Mouse (Mus musculus) ES-Bruce4 (cell line): ENCODE data around the gene Cyb561d2.

Experiments
- CTCF ChIP-seq: IDR thresholded peaks from one replicate; pipeline ENCODE4 v1.8.1; 2011; ENCODE audit warnings: low read depth, low read length
- EP300 ChIP-seq: IDR thresholded peaks from 2 replicates; pipeline ENCODE4 v1.6.1; 2011; ENCODE audit warnings: low read depth, low read length; ENCODE audit not compliant: insufficient read depth
- POLR2A ChIP-seq: IDR thresholded peaks from one replicate; pipeline ENCODE4 v1.8.1; 2011; ENCODE audit warnings: low read length; ENCODE audit not compliant: insufficient read depth

DNA sequence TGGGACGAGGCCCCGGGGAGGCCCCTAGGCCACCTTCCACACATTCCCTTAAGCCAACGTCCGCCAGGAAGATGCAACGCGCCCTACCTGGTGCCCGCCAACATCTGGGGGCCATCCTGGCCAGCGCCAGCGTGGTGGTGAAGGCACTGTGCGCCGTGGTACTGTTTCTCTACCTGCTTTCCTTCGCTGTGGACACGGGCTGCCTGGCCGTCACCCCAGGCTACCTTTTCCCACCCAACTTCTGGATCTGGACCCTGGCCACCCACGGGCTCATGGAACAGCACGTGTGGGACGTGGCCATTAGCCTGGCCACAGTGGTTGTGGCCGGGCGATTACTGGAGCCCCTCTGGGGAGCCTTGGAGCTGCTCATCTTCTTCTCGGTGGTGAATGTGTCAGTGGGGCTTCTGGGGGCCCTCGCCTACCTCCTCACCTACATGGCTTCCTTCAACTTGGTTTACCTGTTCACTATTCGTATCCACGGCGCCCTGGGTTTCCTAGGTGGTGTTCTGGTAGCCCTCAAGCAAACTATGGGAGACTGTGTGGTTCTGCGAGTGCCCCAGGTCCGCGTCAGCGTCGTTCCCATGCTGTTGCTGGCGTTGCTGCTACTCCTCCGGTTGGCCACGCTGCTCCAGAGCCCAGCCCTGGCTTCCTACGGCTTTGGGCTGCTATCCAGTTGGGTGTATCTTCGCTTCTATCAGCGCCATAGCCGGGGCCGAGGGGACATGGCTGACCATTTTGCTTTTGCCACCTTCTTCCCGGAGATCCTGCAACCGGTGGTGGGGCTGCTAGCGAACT, 7.4 kb downstream of the Cyb561d2 start:
- no peak for TF ChIP-seq CTCF
- no peak for TF ChIP-seq POLR2A
- TF ChIP-seq EP300: no peak
